Mouse (Mus musculus) small intestine, adult 2 months (tissue): Measurements from ENCODE around the gene Sspn.

Experiments used
- CTCF ChIP-seq: fragments of 200-500 bp; IDR thresholded peaks from 2 replicates; pipeline ENCODE4 v1.5.1; 2012; ENCODE audit warnings: low read depth, mild to moderate bottlenecking, control low read depth, inconsistent platforms, low read length, moderate library complexity, mixed read lengths; ENCODE audit not compliant: insufficient replicate concordance, insufficient read length; ENCODE audit errors: extremely low read depth
- POLR2A ChIP-seq: fragments of 200-500 bp; IDR thresholded peaks from 2 replicates; pipeline ENCODE4 v1.6.1; 2012; ENCODE audit warnings: low read depth, mild to moderate bottlenecking, control low read depth, inconsistent platforms, low read length, moderate library complexity

DNA sequence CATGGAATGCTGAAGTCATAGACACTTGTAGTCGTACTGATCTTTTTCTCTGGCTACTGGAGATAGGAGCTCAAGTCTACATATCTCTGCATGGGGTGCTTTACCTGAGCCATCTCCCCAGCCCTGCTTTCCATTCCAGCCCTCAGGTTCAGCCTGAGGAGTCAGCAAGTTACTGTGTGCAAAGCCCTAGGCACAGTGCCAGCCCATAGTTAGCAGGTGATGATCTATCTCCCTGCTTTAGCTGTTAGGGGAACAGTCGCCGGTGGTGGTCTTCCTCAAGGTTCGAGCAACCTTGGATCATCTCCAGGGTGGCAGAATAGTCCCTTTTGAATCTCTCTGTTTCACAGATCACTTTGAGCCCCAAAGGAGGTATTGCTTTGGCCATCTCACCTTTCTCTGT is 5.1 kb downstream of the Sspn start:
- no peak for TF ChIP-seq POLR2A
- no peak for TF ChIP-seq CTCF
